Mouse (Mus musculus) limb, embryonic 14.5 days (tissue): ENCODE data around the gene Mast4. TPM values are rescaled to one million over a fixed set of nuclear protein-coding genes. Genes with fewer than 3 reads are reported as not detected.
A peak's percentile ranks its signal among the peaks of the same experiment; 100 is the strongest.

ENCODE experiments used
- ATAC-seq: fragments of 200-750 bp; cut with Nextera tagmentation; 2 replicates; pipeline ENCODE4 v1.8.0; 2017; ENCODE audit warnings: low read depth, moderate number of reproducible peaks, moderate TSS enrichment; ENCODE audit not compliant: low FRiP score
- DNase-seq: peaks from one replicate; pipeline ENCODE4 v3.0.0-alpha.2; 2015; ENCODE audit warnings: low spot score
- H3K27ac ChIP-seq: fragments of 300-500 bp; sonication (generic); replicated peaks from 2 replicates; pipeline ENCODE4 v1.5.1; 2014; ENCODE audit warnings: low read depth, mild to moderate bottlenecking, low read length, moderate library complexity, mixed read lengths
- H3K27me3 ChIP-seq: fragments of 300-500 bp; sonication (generic); 2 replicates; pipeline ENCODE4 v1.6.1; 2014; ENCODE audit warnings: low read length, mixed read lengths; ENCODE audit not compliant: control insufficient read depth, insufficient read depth
- H3K36me3 ChIP-seq: fragments of 300-500 bp; sonication (generic); 2 replicates; pipeline ENCODE4 v1.6.1; 2014; ENCODE audit warnings: mild to moderate bottlenecking, low read length, moderate library complexity, mixed read lengths; ENCODE audit not compliant: control insufficient read depth, insufficient read depth
- H3K4me1 ChIP-seq: fragments of 300-500 bp; sonication (generic); 2 replicates; pipeline ENCODE4 v1.6.1; 2014; ENCODE audit warnings: antibody characterized with exemption, low read length, mixed read lengths; ENCODE audit not compliant: control insufficient read depth, insufficient read depth
- H3K4me2 ChIP-seq: fragments of 300-500 bp; sonication (generic); replicated peaks from 2 replicates; pipeline ENCODE4 v1.6.1; 2014; ENCODE audit warnings: low read depth, mild to moderate bottlenecking, low read length, moderate library complexity; ENCODE audit not compliant: severe bottlenecking
- H3K4me3 ChIP-seq: fragments of 300-500 bp; sonication (generic); replicated peaks from 2 replicates; pipeline ENCODE4 v1.5.1; 2014; ENCODE audit warnings: low read length
- H3K9ac ChIP-seq: fragments of 300-500 bp; sonication (generic); 2 replicates; pipeline ENCODE4 v1.6.1; 2014; ENCODE audit warnings: mild to moderate bottlenecking, low read depth, low read length, moderate library complexity; ENCODE audit not compliant: severe bottlenecking
- H3K9me3 ChIP-seq: fragments of 300-500 bp; sonication (generic); 2 replicates; pipeline ENCODE4 v1.6.1; 2016; ENCODE audit warnings: low read length; ENCODE audit not compliant: control insufficient read depth
- POLR2A ChIP-seq: fragments of 200-500 bp; IDR thresholded peaks from 2 replicates; pipeline ENCODE4 v1.8.0; 2012; ENCODE audit warnings: inconsistent platforms, mild to moderate bottlenecking, moderate library complexity, borderline replicate concordance; ENCODE audit not compliant: insufficient read depth, insufficient read length; ENCODE audit errors: extremely low read depth
- WGBS: fragments of 180-500 bp; shearing (Covaris S2); extraction: QIAGEN DNeasy Blood & Tissue Kit; methylation state at CpG from one replicate; pipeline ENCODE4 v1.1.7; 2014; 5-methylcytosine and 5-hydroxymethylcytosine counted together
- polyA plus RNA-seq, 2 experiments: library from polyadenylated mRNA; depleted of rRNA in 1 of 2; stranded (reverse) in 1 of 2; unstranded in 1 of 2; fragments of >200 nt; fragmentation: Nextera tagmentation in 1 of 2; extraction: Ambion mirVana in 1 of 2; gene quantifications; 2 replicates each; pipeline versions ENCODE4 v1.2.1 to v1.2.3; 2012 to 2014

Mast4 gene
- polyA plus RNA-seq, 2 experiments = 12.5 to 25.2 TPM

DNA sequence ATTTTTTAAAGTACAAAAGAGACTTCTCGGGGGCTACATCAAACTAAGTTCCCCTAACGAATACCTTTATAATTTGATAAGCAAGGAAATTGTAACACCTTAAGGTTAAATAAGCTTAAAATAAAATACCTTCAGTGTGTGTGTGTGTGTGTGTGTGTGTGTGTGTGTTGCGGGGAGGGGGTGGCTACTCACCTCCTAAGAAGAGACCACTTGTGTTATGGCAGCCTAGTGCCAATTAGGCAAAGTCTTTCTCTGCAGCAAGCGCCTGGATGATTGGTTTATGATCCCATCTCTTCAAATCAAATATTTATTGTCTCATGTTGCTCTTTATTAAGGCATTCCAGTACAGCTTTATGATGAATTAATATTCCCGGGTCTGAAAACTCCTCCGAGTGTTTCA, 81.2 kb downstream of the Mast4 start:
- H3K4me3 ChIP-seq = no peak overlapping the region
- no peak for TF ChIP-seq POLR2A
- H3K9me3 ChIP-seq = no peaks in the 10 kb centered on the region
- peaks cover 5% of the 10 kb centered on the region; the same call in 1 of the 2 replicates for H3K4me1 ChIP-seq
- no peak overlapping the region for H3K9ac ChIP-seq
- WGBS = 53% methylated on average over 6 of the region's 6 CpGs
- H3K36me3 ChIP-seq = no peaks in the 10 kb centered on the region
- H3K4me2 ChIP-seq = no peak overlapping the region
- H3K27me3 ChIP-seq = no peaks in the 10 kb centered on the region
- DNase-seq (no peak), ATAC-seq (peak; percentile 70)
- H3K27ac ChIP-seq = no peak overlapping the region

DNA sequence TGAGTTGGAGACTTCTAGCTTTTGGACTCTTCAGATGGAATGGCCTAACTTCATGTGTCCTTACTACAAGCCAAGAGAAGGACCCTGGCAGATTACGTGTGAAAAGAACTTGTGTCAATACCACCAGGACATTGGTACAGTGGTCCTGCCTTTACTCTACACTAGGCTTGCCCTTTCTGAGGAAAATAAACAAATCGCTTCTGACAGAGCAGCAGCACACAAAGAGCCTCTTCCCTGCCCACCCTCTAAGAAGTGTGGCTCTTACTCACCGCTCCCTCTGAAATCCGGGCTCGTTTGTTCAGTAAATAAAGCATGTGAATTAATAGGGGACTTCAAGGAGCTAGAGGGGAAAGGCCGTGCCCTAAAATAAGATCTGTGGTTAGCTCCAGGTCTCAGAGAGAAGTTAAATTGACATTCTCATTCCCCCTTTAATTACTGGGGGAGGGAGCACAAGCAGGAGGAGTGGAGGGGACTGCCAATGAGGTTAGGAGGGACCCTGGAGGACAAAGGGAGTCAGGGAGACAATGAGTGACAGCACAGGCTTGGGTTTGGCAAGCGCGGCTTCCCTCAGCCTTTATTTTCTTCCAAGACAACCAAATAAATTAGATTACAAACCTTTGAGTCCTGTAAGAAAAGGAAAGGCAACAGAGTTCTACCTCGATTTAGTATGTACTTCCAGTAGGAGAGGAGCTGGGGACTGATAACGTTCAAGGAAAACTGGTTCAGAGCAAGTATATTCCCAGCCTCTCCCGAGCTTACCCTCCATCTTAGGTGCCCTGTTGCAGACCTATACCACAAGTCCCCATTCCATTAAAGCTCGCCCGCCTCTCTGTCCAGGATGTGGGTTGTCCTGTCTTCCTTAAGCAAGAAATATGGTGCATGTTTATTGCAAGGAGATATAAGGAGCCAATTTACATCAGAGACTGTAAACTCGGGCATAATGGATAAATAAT, 85.9 kb downstream of the Mast4 start:
- no peak for TF ChIP-seq POLR2A
- WGBS = 43% methylated on average over 14 of the region's 14 CpGs
- H3K4me2 ChIP-seq = no peak overlapping the region
- DNase-seq (no peak), ATAC-seq (no peak)
- H3K36me3 ChIP-seq = no peaks in the 10 kb centered on the region
- no peak overlapping the region for H3K4me3 ChIP-seq
- H3K9ac ChIP-seq = no peak overlapping the region
- no peaks in the 10 kb centered on the region for H3K27me3 ChIP-seq
- H3K9me3 ChIP-seq = no peaks in the 10 kb centered on the region
- no peak overlapping the region for H3K27ac ChIP-seq
- H3K4me1 ChIP-seq = peaks cover 5% of the 10 kb centered on the region; the same call in 1 of the 2 replicates

DNA sequence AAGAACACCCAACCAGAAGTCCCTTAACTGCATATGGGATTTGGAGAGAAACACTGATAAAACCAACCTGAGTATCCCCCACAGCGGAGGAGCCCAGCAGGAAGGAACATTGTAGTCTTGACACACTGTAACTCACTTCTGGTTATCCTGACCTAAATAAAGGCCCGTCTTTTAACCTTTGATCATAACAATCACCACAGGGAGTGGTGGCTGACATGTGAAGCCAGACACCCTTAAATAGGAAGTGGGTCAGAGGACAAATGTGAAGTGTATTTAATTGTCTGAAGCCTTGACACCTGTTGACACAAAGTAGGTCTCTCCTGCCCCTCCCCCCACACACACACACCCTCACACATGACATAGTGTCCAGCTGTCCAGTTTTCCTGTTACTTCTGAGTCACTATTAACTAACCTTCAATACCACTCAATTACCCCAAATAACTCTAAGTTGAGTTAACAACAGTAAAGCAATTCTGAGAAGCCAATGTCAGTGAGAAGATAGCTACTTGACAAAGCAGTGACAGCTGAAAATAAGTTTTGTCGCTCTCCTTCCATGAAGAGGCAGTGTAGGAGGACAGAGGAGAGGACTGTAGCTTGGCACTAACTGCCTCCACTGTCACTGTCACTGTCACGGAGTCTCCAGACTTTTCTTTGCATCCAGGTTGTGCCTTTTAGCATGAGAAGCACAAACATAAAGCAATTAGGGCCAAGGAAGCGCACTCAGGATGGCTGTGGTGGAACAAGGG, 87.2 kb downstream of the Mast4 start:
- H3K9ac ChIP-seq = no peak overlapping the region
- H3K4me1 ChIP-seq = peaks cover 5% of the 10 kb centered on the region; the same call in 1 of the 2 replicates
- no peak overlapping the region for H3K4me3 ChIP-seq
- H3K36me3 ChIP-seq = no peaks in the 10 kb centered on the region
- ATAC-seq (no peak), DNase-seq (no peak)
- H3K4me2 ChIP-seq = no peak overlapping the region
- no peak for TF ChIP-seq POLR2A
- H3K27me3 ChIP-seq = no peaks in the 10 kb centered on the region
- no peak overlapping the region for H3K27ac ChIP-seq
- H3K9me3 ChIP-seq = no peaks in the 10 kb centered on the region
- 71% methylated on average over 5 of the region's 5 CpGs for WGBS

DNA sequence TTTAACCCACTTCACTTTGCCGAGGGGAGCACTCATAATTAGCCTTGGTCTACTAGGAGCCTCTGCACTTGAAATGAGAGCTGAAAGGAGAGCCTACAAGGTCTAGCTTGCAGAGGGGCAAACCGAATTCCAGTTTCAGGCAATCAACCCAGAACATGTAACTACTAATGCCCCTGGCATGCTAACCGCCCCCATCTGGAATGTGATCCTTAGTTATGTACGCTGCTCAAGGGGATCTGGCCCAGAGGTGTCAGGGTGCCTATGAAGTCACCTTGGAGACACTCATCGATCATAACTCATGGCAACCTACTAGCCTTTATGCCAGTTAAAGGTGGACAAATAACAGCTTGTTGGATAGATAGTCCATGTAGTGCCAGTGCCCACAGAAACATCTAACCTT, 88.9 kb downstream of the Mast4 start:
- peaks cover 5% of the 10 kb centered on the region; the same call in 1 of the 2 replicates for H3K4me1 ChIP-seq
- H3K9ac ChIP-seq = no peak overlapping the region
- no peak overlapping the region for H3K4me2 ChIP-seq
- no peak overlapping the region for H3K4me3 ChIP-seq
- no peak for DNase-seq
- 80% methylated on average over 5 of the region's 5 CpGs for WGBS
- no peak for ATAC-seq
- H3K27ac ChIP-seq = no peak overlapping the region
- H3K36me3 ChIP-seq = no peaks in the 10 kb centered on the region
- H3K9me3 ChIP-seq = no peaks in the 10 kb centered on the region
- no peaks in the 10 kb centered on the region for H3K27me3 ChIP-seq
- no peak for TF ChIP-seq POLR2A

DNA sequence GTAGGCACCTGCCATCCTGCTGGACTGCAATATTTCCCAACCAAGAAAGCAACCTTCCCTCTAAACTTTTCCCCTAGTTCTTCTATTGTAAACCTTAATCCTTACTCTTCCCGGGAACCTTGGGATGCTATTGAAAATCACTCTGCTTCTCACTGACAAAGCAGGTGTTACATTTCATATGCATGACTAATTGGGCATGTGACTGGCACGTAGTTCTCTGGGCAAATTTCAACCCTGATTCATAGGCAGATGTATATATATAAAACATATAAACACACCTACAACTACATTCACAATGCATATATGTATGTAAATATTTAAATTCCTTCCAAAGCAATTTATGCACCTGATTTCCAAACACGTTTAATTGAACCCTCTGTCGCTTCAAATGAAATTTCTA, 90.2 kb downstream of the Mast4 start:
- Histone ChIP-seq H3K4me3 (no peak overlapping the region), H3K36me3 (no peaks in the 10 kb centered on the region), H3K4me1 (peaks cover 5% of the 10 kb centered on the region; the same call in 1 of the 2 replicates), H3K9me3 (no peaks in the 10 kb centered on the region), H3K27me3 (no peaks in the 10 kb centered on the region), H3K9ac (no peak overlapping the region), H3K27ac (no peak overlapping the region), H3K4me2 (no peak overlapping the region)
- DNase-seq = no peak
- no peak for TF ChIP-seq POLR2A
- ATAC-seq = no peak
- 73% methylated on average over 4 of the region's 4 CpGs for WGBS
